Mouse (Mus musculus) c-Kit-positive CD71-positive TER-119-negative erythroid progenitor cells, embryonic 14.5 days (primary cell): ENCODE data around the gene Stpg2.
"Not testable (repeated sequence)": the region's sequence is repeated elsewhere in the genome, so short reads cannot be mapped to it uniquely, and the experiment has no call there.

Source experiments
- DNase-seq: peaks from one replicate; pipeline ENCODE4 v3.0.0-alpha.2; 2013; ENCODE audit warnings: low read depth

Stpg2 gene

GRCm38 (mm10) chr3:139442170-139442569 is 236.7 kb downstream of the Stpg2 start:
- DNase-seq = no peak

GRCm38 (mm10) chr3:139495939-139496338 is 290.4 kb downstream of the Stpg2 start:
- no peak for DNase-seq

GRCm38 (mm10) chr3:139502216-139502615 is 296.7 kb downstream of the Stpg2 start:
- no peak for DNase-seq

GRCm38 (mm10) chr3:139509275-139509985 is 303.9 kb downstream of the Stpg2 start:
- DNase-seq = no peak

GRCm38 (mm10) chr3:139578496-139578895 is 373.0 kb downstream of the Stpg2 start:
- no peak for DNase-seq

GRCm38 (mm10) chr3:139581298-139581697 is 375.8 kb downstream of the Stpg2 start:
- no peak for DNase-seq

- DNase-seq = no peak
Observed at GRCm38 (mm10) chr3:139599508-139599907, 394.0 kb downstream of the Stpg2 start.

GRCm38 (mm10) chr3:139608267-139608666 is 402.8 kb downstream of the Stpg2 start:
- not testable (repeated sequence) for DNase-seq

- DNase-seq = no peak
Observed at GRCm38 (mm10) chr3:139614641-139615040, 409.1 kb downstream of the Stpg2 start.

- DNase-seq = no peak
Observed at GRCm38 (mm10) chr3:139615791-139616190, 410.3 kb downstream of the Stpg2 start.

- no peak for DNase-seq
Observed at GRCm38 (mm10) chr3:139637887-139638286, 432.4 kb downstream of the Stpg2 start.

- no peak for DNase-seq
Observed at GRCm38 (mm10) chr3:139651505-139651904, 446.0 kb downstream of the Stpg2 start.

GRCm38 (mm10) chr3:139659416-139659815 is 453.9 kb downstream of the Stpg2 start:
- no peak for DNase-seq

GRCm38 (mm10) chr3:139662241-139662640 is 456.7 kb downstream of the Stpg2 start:
- no peak for DNase-seq

GRCm38 (mm10) chr3:139663712-139664245 is 458.3 kb downstream of the Stpg2 start:
- no peak for DNase-seq

- DNase-seq = no peak
Observed at GRCm38 (mm10) chr3:139665047-139665446, 459.6 kb downstream of the Stpg2 start.

- no peak for DNase-seq
Observed at GRCm38 (mm10) chr3:139676192-139676591, 470.7 kb downstream of the Stpg2 start.

GRCm38 (mm10) chr3:139676723-139677122 is 471.2 kb downstream of the Stpg2 start:
- no peak for DNase-seq

GRCm38 (mm10) chr3:139704238-139704637 is 498.7 kb downstream of the Stpg2 start:
- peak; percentile 24 for DNase-seq

GRCm38 (mm10) chr3:139707396-139707795 is 501.9 kb downstream of the Stpg2 start:
- DNase-seq = peak; percentile 38

- DNase-seq = no peak
Observed at GRCm38 (mm10) chr3:139709794-139710193, 504.3 kb downstream of the Stpg2 start.

- no peak for DNase-seq
Observed at GRCm38 (mm10) chr3:139728751-139729150, 523.3 kb downstream of the Stpg2 start.

GRCm38 (mm10) chr3:139729248-139729647 is 523.8 kb downstream of the Stpg2 start:
- no peak for DNase-seq

- no peak for DNase-seq
Observed at GRCm38 (mm10) chr3:139733156-139733555, 527.7 kb downstream of the Stpg2 start.
